Mouse (Mus musculus) embryo, embryonic 11.5 days (tissue): ENCODE results near the gene Klk6.

Experiments used
- DNase-seq: peaks from one replicate; pipeline ENCODE4 v3.0.0-alpha.2; 2012; ENCODE audit warnings: low read depth, low spot score

Klk6 gene

DNA sequence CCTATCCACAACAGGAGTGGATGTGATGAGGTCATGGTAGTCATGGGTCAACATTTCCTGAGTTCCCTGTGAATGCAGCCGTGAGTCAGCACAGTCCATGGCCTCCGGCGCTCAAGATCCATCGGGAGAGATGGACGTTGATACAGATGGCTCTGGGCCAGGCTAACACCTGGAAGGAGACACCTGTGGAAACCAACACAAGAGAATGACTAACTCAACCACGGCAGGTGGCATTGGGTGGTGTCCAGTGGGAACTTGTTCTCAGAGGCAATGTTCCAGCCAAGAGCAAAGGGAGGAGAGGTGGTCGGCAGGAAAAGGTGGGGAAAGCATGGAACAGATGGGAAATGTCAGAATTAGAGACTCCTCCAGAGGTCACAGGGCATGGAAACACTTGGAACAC is 2.7 kb upstream of the Klk6 start:
- no peak for DNase-seq

DNA sequence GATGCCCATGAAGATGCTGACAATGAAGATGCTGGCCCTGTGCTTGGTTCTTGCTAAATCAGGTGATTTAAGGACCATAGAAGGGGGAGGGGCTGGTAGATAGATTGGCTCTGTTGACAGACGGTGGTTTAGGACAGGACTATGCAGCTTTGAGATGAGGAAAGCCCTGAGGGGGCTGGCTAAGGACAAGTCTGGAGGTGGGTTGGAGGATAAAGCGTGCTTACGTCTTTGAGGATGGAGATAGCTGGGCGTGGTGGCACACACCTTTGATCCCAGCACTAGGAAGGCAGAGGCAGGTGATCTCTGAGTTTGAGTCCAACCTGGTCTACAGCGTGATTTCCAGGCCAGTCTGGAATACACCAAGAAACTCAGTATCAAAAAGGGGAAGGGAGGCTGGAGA is 1.8 kb downstream of the Klk6 start:
- DNase-seq, result no peak

DNA sequence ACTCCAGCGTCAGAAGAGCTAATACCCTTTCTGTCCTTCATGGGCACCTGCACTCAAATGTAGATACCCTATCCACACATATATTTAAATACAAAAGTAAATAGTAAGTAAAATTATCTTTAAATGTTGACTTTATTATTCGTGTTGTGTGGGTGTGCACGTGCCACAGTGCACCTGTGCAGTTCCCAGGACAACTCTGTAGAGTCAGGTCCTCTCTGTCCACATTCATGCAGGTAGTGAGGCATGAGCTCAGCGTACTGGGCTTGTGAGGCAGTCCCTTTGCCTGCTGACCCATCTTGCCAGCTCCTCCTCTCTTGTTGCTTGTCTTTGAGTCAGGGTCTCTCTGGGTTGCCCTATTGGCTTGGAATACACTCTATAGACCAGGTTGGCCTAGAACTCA is 3.4 kb downstream of the Klk6 start:
- DNase-seq, result no peak

DNA sequence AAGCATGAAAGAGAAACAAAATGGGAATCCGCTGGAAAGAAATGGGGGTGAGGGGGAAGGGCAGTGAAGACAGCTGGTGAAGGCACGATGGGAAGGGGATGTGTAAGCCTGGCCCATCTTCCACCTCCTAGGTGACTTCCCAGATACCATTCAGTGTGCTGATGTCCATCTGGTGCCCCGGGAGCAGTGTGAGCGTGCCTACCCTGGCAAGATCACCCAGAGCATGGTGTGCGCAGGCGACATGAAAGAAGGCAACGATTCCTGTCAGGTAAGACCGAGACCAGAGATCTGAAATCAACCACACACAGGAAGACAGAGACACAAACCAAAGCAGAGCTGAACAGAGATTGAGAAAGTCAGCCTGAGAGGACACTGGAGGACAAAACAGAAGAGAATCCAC is 4.7 kb downstream of the Klk6 start:
- no peak for DNase-seq

GRCm38 (mm10) chr7:43841701-43842100 is 17.4 kb downstream of the Klk6 start, which contains the start of gene Klk5:
TSS of gene Klk5 (plus strand) at chr7:43841971.
- DNase-seq, result no peak

DNA sequence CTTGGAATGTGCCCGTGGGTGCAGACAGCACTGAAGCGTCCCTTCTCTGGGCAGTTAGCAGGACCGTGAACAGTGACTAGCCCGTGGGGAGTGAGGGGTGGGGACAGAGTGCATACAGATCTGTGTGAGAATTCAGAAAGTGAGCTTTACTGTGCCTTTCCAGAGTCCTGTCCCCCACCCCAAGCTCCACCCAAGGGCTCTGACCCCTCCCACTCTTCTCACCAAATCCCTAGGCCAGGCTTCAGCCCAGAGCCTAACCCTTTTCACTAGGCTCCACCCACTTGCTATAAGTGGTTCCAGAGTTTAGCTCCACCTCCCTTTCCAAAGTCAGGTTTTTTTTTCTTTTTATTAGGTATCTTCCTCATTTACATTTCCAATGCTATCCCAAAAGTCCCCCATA is 19.5 kb downstream of the Klk6 start:
- no peak for DNase-seq

DNA sequence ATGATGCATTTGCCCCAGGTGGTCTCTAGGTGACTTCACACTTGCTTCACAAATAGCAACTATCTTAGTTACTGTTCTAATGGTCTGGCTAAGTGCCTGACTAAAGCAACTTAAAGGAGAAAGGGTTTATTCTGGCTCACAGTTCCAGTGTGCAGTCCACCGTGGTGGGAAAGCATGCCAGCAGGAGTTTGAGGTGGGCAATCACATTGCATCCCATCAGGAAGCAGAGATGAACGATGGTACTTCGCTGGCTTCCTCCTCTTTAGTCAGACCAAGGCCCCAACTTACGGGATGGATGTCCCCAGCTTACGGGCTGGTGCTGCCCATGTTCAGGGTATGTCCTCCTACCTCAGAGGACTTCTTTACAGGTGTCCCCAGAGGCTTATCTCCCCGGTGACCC is 27.3 kb downstream of the Klk6 start:
- DNase-seq, result no peak

- no peak for DNase-seq
Measured at GRCm38 (mm10) chr7:43854642-43855380, 30.5 kb downstream of the Klk6 start.

GRCm38 (mm10) chr7:43855709-43856108 is 31.4 kb downstream of the Klk6 start:
- no peak for DNase-seq

GRCm38 (mm10) chr7:43856307-43856706 is 32.0 kb downstream of the Klk6 start:
- no peak for DNase-seq

- no peak for DNase-seq
Measured at GRCm38 (mm10) chr7:43857501-43857900, 33.2 kb downstream of the Klk6 start.

DNA sequence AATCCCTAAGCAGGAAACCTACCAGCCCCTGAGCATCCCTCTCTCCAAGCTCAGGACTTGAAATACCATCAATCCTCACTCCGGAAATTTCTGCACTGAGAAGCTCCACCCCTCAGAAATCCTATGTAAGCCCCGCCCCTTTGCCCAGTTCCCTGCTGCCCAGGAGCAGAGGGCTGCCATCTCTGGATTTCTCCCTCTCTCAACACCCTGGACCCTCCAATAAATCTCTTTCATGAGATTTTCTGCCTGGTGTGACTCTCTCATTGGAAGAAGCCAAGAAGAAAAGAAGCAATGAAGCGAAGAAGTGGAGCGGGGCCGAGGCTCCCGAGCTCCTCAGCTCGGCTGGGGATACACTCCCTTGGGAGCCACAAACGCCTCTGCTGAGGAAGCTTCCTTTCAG is 36.1 kb downstream of the Klk6 start:
- DNase-seq, result no peak

GRCm38 (mm10) chr7:43873237-43873636 is 48.9 kb downstream of the Klk6 start:
- peak; percentile 74 for DNase-seq

DNA sequence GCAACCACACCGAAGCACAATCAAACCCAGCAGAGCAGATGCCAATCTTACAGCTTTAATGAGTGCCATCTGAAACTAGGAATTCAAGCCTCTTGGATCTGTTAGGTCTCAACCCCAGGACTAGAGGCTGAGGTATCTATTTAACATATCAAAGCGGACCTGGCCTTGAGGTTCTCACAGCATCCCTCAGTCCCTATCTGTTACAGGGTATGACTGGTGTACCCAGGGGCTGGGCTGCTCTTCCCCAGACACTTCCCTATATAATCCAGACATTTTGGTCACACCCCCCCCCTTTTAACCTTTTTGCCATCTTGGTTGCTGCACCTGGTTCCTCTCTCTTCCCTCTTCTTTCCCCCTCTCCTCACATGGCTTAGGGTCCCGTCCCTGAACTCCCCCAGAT is 49.4 kb downstream of the Klk6 start:
- DNase-seq, result no peak

DNA sequence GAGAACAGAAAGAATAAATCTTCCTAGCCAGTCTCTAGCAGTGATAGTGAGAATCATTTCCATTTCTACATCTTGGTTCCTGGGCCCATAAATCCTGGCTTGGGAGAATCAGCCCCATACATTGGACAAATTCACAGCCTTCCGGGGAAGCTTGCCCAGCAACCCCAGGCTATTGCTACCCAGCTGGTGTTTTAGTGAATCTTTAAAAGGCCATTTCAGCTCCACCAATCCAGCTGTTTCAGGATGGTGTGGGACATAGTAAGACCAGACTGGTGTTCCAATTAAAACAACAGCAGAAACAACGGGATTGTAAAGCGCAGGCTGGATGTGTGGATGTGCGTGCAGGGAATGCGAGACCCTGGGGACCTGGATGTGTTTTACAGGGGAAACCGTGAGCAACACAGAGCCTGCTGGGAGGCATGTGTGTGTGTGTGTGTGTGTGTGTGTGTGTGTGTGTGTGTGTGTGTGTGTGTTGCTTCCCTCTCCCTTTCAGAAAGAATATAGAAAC is 50.6 kb downstream of the Klk6 start:
- no peak for DNase-seq

DNA sequence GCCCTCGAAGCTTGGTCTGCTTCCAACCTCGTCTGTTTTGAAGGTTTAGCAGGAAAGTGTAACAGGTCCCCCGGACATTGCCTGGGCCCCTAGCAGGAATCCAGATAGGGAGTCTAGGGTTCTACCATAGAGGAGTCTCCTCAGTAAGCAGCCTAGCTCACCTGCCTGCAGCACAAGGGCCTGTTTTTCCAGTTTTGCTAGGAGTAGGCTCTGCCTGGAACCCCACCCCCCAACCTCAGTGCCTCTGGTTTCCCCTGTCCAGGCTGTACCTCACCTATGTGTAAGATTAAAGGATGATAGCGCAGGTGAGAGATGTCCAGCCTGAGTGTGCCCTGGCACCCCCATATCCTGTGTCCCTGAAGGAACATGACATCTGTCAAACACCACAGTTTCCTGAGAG is 52.1 kb downstream of the Klk6 start:
- DNase-seq, result no peak

DNA sequence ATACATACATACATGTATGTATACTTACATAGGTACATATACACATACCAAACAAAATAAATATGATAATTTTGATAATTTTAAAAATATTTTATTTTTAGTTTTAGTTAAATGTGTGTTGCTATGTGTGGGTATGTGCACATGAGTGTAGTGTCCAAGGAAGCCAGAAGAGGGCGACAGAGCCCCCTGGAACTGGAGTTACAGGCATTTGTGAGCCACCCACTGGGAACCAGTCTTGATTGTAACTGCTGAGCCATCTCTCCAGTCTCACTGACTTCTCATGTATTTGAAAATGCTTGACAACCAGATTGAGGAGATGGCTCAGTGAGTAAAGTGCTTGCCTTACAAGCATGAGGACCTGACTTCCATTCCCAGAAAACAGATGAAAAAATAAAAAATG is 54.0 kb downstream of the Klk6 start:
- DNase-seq, result no peak

DNA sequence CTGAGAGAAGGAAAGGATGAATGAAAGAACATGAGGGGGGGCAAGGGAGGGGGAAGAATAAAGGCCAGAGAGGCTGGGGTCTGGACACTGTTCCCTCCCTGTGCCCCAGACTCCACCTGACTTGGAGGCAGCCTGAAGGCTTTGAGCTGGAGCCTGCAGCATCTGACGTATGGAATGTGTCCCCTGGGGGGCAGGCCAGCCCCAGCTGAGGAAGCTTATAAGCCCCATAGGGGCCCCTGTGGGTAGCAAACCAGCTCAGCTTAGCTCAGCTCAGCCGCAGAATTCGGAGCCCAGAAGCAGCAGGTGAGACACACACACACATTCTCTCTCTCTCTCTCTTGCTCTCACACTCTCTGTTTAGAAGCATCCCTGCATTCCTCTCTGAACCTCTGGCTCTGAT is 56.6 kb downstream of the Klk6 start, which contains the start of gene Klk4:
Klk4 (plus strand) TSS at position 249 of the 400 bp plus-strand sequence.
- DNase-seq, result no peak
